Mouse (Mus musculus) bone marrow, adult 2 months (tissue): ENCODE data around the gene Hoxb1.

Experiments
- CTCF ChIP-seq: fragments of 200-500 bp; IDR thresholded peaks from 2 replicates; pipeline ENCODE4 v1.5.1; 2011; ENCODE audit warnings: low read length, control low read depth; ENCODE audit not compliant: control insufficient read depth, insufficient read depth
- POLR2A ChIP-seq: fragments of 200-500 bp; IDR thresholded peaks from 2 replicates; pipeline ENCODE4 v1.6.1; 2011; ENCODE audit warnings: low read depth, mild to moderate bottlenecking, control low read depth, low read length, borderline replicate concordance; ENCODE audit not compliant: control insufficient read depth

GRCm38 (mm10) chr11:96411934-96412333 is 46.4 kb downstream of the Hoxb1 start:
- TF ChIP-seq CTCF (peak; percentile 38; the same call in 1 of the 2 replicates), POLR2A (no peak)
